Mouse (Mus musculus): ENCODE measurements around the gene Ugt1a2.
"Not testable (repeated sequence)": the region's sequence is repeated elsewhere in the genome, so short reads cannot be mapped to it uniquely, and the experiment has no call there.

The Ugt1a2 gene

DNA sequence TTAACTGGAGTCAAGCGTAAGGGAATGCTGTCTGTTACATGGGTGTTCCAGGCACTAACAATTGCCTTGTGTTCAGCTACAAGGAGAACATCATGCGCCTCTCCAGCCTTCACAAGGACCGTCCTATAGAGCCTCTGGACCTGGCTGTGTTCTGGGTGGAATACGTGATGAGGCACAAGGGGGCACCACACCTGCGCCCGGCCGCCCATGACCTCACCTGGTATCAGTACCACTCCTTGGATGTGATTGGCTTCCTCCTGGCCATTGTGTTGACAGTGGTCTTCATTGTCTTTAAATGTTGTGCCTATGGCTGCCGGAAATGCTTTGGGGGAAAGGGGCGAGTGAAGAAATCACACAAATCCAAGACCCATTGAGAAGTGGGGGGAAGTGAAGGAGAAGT is 17.6 kb downstream of the Ugt1a2 start:
- DNase-seq (ENCODE audit: low spot score) = no peak

DNA sequence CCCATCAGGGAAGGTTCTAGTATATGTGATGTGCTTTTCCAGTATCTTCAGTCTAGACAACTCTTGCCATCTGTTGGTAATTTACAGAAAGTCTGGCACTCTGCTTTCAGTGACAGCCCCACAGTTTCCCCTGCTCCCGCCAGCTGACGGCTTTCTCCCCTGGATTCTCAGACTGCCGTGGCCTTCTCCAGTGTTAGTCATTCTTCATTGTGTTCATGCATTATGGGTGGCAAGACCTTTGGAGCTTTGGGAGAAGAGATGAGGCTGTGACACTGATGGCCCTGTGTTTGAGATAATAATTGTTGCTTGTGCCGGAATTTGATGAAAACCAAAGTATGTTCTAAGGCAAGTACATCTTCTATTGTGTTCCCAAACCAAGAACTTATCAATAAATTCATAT is 18.2 kb downstream of the Ugt1a2 start:
- DNase-seq (ENCODE audit: low spot score) = no peak

DNA sequence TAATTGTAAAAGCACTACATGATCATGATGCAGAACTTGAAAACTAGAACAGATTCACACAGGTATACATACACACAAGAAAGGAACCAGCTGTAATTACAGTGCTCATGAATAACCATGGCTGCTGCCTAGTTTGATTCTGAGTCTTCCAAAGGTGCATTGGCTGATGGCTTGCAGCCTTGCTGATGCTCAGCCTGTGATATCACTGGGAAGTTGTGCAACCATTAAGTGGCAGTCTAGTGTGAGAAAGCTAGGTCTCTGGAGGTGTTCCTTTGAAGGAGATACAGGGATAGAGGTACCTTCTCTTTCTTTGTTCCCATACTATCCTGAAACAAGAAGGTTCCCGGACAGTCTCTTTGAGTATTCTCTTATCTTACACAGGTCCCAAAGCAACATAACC is 18.7 kb downstream of the Ugt1a2 start:
- no peak for DNase-seq (ENCODE audit: low spot score)

DNA sequence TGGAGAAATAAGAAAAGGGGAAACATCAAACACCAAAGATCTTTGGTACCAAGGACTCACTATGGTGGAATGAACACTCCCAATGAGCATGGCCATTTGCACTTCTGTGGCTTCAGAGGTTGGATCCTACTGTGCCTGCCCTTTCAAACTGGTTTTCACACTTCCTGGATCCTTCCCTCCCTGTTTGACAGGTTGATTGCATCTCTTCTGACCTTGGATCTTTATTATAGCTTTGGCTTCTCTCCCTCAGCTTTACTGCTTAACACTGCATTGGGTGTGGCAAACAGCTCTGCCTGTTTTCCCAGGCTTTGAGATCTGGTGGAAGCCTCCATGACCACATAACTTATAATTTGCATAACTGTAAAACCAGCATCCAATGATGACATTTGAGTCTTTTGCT is 19.9 kb downstream of the Ugt1a2 start:
- no peak for DNase-seq (ENCODE audit: low spot score)

DNA sequence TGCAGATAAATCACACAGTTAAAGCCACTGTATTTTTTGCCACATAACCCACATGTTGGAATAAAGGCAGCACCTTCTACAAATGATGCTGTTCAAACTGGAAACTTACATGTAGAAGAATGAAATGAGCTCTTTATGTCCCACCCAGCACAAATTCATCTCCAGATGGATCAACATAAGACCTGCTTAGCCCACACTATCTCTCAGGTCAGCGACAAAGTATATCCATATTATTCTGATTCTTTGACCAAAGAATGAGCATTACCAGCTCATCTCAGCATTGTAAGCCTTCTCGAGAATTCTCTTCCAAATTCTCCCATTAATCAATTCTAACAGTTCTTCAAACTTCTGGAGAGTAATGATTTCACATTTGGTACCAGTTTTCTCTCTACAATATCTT is 21.8 kb downstream of the Ugt1a2 start:
- no peak for DNase-seq (ENCODE audit: low spot score)

DNA sequence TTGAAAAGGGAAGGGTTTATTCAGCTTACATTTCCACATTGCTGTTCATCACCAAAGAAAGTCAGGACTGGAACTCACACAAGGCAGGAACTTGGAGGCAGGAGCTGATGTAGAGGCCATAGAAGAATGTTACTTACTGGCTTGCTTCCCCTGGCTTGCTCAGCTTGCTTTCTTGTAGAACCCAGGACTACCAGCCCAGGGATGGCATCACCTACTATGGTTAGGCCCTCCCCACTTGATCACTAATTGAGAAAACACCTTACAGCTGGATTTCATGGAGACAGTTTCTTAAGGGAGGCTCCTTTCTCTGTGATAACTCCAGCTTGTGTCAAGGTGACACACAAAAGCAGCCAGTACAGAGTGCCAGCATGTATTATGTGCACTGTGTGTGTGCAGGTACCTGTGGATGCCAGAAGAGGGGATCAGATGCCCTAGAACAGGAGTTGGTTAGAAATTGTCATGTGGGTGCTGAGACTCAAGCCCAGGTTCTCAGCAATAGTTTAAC is 22.7 kb downstream of the Ugt1a2 start:
- DNase-seq (ENCODE audit: low spot score) = not testable (repeated sequence)

DNA sequence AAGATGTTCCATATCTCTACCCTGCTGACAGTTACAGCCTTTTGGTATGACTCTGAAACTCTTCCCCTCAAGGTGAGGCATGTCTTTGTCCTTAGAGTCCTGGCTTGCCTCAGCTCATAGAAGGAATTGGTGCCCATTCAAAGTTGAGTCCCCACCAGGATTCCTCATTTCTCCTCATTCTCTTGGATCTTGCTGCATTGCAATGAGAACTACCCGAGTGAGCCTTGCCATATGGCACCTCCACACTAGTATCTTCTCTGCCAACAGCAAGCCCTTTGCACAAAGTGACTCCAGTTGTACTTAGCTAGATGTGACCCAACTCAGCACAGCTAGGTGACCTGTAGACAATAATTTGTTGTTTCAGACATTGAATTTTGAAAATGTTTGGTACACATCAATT is 23.2 kb downstream of the Ugt1a2 start:
- no peak for DNase-seq (ENCODE audit: low spot score)

DNA sequence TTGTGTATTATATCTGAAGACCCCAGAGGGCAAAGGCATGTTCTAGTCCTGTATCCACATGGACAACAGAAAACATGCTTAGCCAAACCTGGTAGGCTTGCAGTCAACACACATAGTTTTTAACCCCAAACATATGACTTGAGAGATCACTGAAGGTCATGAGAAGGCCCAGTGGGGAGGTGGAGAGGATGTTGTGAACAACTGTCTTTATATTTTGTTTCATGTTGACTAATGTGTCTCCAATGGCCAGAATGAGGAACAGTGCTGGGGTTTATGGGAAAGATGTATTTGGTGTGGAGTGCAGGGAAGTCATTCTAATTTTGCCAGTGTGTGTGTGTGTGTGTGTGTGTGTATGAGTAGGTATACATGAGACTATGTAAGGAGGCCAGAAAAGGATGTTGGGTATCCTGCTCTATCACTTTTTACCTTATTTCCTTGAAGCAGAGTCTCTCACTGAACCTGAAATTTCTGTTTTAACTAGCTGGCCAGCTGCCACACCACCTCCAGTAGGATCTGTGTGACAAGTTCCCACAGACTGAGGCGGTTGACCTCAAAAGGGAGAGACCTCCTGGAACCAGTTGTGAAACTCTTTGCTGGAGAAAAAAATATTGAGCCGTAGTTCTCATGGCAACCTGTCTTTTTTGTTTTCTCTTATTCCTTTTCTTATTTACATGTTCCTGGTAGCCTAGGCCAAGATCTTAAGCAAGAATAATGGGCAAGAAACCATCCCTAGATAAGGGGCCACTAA is 23.8 kb downstream of the Ugt1a2 start:
- no peak for DNase-seq (ENCODE audit: low spot score)

DNA sequence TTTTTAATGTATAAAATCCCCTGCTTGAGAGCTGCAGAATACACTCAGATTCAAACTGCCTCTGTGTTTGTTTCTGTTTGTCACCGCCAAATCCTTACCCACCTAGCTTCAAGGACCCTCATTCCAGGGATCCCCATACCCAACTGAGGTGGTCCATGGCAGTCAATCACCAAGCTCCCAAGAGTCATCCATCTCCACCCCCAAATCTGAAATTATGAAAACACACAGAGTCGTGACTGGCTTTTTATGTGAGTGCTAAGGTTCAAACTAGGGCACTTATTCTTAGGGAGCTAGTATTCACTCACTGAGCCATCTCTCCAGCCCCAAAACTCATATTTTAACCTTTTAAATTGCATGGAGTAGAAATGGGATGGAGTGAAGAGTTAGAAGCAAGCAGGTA is 24.9 kb downstream of the Ugt1a2 start:
- not testable (repeated sequence) for DNase-seq (ENCODE audit: low spot score)

DNA sequence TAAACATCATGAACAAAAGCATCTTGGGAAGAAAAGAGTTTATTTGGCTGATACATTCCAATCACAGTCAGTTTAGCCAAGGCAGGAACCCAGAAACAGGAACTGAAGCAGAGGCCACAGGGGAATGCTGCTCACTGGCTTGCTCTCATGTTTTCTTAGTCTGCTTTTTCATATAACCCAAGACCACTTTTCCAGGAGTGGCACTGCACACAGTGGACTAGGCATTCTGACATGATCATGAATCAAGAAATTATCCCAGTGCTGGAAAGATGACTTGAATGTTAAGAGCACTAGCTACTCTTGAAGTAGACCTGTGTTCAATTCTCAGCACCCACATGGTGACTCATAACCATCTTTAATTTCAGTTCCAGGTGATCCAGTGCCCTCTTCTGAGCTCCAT is 25.3 kb downstream of the Ugt1a2 start:
- DNase-seq (ENCODE audit: low spot score) = peak; percentile 0

DNA sequence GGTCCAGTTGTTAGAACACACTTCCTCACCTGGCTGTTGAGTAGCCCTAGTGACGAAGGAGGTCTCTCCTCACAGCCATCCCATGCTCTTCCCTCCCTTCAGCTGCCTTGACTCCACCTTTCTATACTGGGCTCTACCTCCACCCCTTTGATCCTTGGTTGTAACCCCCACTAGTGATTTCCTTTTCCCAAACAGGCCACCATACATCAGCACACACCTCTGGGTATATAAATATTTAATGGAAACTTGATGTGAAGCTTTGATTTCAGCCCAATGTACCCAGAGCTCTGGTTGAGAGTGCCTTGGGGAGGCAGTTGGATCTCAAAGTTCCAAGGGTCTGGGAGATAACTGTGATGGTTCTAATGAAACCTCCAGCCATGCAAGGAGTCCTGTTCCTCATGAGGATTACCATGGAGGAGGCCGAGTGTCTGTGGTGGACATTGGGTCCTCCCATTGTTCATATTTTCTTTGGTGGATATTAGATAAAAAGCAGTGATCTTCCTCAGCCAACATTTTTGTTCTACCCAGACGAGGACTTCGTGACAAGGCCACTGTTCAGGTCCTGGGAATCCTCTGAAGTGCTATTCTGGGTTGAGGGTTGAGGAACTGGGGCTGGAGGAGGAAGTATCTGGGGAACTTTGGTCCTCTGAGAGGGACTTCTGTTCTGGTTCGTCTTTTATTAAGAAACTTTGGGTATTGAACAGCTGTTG is 26.4 kb downstream of the Ugt1a2 start, which contains the start of gene Mroh2a:
Gene Mroh2a (plus strand): TSS at position 317 of the 710 bp plus-strand sequence.
- no peak for DNase-seq (ENCODE audit: low spot score)

DNA sequence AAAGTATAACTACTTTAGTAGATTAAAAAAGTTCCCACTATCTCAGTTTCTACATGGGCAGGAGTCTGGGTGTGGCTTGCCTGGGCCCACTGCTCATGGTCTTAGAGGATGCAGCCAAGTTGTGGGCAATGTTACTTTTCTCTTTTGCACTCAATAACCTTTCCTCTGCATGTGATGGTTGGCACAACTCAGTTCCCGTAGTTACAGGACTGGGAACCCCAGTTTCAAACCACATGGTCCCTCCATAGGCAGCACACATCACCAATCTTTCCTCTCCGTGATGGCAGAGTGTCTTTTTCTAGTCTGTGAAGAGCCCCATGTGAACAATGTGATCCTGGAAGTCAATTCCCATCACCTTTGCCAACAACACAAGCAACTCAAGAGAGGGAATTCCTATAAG is 27.1 kb downstream of the Ugt1a2 start:
- DNase-seq (ENCODE audit: low spot score) = peak; percentile 9

DNA sequence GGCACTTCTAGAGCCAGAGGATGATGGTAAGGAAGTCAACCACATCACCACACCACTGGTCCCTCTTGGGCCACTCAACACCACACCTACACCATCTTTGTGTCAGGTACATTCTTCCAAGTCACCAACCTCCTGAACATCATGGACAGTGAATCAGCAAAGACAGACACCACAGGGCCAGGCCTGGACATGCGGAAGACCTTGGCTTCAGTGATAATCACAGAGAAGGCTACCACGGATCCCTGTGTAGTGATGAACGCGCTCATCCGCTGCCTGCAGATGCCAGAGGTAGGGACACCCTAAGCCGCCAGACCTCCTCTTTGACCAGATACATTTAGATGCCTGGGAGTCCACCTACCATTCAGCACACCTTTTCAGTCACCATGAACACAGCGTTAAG is 27.7 kb downstream of the Ugt1a2 start:
- peak; percentile 6 for DNase-seq (ENCODE audit: low spot score)

DNA sequence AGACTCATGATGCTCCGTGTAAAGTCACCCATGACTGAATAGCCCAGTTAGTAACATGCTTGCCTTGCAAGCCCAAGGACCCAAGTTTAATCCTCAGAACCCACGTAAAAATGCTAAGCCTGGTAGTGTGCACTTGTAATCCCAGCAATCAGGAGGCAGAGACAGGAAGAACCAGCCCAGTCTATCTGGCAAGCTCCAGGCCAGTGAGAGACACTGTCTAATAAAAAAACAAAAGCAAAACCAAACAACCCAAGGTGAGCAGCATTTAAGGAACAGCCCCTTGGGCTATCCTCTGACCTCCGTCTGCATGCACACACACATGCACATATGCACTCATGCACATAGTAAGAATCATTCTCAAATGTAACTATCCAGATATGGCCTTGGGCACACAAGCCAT is 29.2 kb downstream of the Ugt1a2 start:
- no peak for DNase-seq (ENCODE audit: low spot score)

DNA sequence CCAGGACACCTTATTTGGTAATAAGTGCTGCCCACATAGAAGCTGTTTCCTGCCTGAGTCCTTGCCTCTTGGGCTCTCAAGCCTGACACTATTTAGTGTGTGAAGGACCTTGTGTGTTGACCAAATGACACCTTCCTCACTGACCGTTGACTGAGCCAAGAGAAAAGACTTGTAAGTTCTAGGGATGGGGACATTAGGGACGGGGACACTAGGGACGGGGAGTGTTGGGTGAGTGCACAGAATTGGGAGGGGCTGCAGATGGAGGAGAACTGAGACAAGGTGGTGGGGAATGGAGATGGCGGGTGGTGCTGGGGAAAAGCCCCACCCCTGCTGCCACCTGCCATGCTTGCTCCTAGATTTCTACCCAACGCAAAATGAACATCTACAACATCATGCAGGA is 29.6 kb downstream of the Ugt1a2 start:
- DNase-seq (ENCODE audit: low spot score) = no peak

DNA sequence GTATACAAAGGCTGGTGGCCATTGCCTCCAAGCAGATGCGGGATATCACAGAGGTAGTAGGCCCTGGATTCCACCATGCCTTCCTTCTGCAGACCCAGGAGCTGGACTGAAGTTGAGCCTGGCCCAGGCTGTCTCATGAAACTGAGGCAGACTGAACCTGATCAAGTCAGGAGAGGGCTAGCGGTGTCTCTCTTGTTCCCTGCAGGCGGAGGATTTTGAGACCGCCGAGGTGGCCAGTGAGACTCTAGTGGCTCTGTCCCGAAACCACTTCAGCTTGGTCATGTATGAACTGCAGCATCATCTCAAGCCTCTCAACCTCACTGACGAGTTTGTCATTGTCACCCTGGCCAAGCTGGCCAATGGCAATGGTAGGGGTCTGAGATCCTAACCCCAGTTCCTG is 30.0 kb downstream of the Ugt1a2 start:
- no peak for DNase-seq (ENCODE audit: low spot score)

DNA sequence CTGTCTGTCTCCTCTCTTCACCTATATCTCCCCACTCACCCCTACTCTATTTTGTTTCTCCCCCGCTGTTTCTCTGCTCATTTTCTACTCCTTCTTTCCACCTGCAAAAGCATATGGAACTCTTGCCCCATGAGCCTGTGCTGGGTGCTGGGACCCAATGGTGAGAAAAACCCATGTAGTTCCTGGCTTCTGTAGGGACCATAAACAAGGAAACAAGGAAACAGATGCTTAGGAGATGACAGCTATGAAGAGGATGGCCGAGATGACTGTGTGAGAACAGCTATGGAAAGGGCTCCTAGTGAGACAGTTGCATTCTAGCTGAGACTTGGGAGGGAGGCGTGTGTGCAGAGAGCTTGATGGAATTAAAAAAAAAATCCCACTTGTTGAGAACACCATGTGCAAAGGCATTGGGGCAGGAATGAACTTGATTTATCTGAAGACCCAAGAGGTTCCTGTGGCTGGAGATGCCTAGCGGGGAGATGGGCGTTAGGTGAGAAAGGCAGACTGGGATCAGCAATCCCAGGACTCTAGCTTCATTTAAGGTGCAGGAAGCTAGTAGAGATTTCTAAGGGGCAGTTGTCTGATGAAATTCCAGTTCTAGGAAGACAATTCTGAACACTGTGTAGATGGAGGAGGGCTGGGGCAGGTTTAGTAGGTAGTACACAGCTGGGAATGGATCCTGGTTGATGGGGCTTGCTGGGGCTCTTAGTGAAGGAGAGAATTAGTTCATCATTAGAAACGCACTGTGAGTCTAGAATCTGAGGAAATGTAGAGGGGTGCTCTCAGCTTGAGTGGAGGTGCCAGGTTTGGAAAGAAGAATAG is 30.8 kb downstream of the Ugt1a2 start:
- no peak for DNase-seq (ENCODE audit: low spot score)

DNA sequence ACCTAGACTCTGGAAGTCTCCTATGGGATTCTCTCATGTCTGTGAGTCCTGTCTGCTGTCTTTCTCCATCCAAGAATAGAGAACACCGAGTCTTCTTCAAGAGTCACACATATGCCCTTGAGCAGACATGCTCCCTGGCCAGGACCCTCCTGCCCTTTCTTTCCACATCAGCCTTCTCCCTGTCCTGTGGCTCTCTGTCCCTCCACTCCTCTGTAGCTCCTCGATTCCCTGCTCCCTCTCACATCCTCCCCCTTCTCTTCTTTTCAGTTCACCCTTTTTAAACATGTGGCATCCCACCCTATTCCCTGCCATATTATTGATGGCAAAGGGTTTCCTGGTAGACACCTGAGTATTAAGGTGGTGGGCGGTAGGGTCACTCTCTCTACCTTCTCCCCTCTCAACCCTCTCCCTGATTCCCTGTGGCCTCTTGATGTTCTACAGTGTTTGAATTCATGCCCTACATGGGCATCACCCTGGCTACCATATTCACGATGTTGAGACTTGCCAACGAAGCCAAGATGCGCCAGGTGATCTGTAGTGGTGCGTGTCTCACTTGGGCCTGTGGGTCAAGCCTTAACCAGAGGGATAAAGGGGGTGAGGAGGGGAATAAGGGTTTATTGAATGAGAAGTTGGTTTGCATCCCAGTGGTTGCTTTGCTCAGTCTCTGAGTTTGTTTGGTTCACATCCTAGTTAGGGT is 31.6 kb downstream of the Ugt1a2 start:
- DNase-seq (ENCODE audit: low spot score) = no peak

DNA sequence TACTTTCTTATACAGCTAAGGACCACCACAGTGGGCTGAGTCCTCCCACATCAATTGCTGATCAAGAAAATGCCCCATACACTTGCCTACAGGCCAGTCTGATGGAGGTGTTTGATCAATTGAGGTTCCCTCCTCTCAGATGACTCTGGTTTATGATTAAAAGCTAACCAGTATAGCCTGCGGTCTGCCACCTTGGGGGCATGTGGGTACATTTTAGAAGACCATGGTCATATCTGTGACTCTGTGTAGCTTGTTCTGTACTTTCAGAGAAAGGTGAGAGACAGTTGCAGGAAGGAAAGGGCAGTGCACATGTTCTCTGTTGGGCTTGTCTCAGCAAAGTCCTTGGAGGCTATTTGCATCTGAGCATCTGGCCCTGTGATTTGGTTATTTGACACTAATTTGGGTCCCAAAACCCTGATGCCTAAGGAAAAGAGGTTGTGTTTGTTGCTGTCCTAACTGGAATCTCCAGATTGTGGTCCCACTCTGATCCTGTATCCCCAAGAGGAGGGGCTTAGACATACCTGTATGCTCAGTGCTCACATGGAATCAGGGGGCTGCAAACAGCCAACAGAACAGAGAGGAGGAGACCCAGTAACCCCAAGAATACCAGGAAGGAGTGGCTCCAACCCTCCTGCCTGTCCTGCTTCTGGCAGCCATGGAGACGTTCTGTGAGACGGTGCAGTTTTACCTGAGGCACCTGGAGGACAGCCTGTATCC is 32.4 kb downstream of the Ugt1a2 start:
- no peak for DNase-seq (ENCODE audit: low spot score)

DNA sequence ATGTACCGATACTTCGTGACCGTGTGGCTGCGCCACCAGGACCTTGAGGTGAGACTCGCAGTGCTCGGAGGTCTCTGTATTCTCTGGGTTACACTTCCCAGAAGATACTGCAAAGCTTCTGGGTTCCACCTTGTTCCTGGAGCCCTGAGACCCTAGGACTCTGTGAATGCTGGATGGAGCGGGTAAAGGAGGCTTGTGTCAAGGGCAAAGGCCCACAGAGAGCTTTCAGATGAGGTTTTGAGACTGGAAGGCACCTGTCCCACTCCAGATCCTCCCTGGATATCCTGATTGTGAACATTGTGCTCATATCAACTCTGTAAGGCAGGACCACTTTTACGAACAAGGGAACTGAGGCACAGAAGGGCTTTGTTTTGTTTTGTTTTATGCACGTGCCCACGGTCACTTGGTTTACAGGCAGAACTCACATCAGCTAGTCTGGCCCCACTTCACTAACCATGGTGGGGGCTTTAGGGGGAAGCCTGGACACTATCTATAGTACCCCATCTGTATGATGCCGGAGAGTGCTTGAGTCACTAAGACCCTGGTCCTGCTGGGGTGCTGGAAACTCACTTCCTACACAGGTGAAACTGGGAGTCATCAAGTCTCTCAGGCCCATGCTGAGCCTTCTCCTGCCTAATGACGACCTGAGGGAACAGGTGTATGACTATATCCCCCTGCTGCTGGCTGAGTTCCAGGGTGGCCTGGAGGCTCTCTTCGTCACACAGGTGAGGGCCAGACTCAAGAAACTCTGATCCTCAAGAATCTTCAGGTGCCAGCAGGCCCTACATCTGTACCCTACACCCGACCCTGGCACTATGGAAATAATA is 33.2 kb downstream of the Ugt1a2 start:
- no peak for DNase-seq (ENCODE audit: low spot score)

DNA sequence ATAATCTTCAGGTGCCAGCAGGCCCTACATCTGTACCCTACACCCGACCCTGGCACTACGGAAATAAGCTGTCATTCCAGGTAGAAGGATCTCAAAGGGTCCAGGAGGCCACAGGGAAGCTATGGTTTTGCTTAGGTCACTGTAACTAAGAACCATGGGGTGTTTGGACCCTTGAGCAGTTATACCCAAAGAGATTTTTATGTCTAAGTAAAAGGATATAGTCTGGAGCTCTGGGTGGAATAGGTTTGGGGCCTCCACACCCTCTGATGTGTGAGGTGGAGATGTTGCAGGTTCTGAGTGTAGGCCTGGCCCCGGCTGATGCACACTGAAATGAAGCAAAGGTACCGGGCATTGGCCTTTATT is 33.8 kb downstream of the Ugt1a2 start:
- DNase-seq (ENCODE audit: low spot score) = no peak

Data from T-cell, adult 2 months (primary cell).